Mouse (Mus musculus): ENCODE data around the gene Sh3bp4. TPM values are rescaled to one million over a fixed set of nuclear protein-coding genes. Genes with fewer than 3 reads are reported as not detected.
A peak's percentile ranks its signal among the peaks of the same experiment; 100 is the strongest.

Sh3bp4 gene
- total RNA-seq, 4 experiments from 2014 or later: 19.5 to 29.4 (median 26.4) TPM

- DNase-seq: no peak
Observed at GRCm38 (mm10) chr1:89071371-89072142, 1.3 kb downstream of the Sh3bp4 start.

- DNase-seq: no peak
Observed at GRCm38 (mm10) chr1:89072143-89072990, 2.2 kb downstream of the Sh3bp4 start.

- no peak for DNase-seq
Observed at GRCm38 (mm10) chr1:89073291-89073846, 3.2 kb downstream of the Sh3bp4 start.

GRCm38 (mm10) chr1:89074678-89075077 is 4.5 kb downstream of the Sh3bp4 start:
- DNase-seq: no peak

GRCm38 (mm10) chr1:89075120-89075519 is 4.9 kb downstream of the Sh3bp4 start:
- DNase-seq: no peak

GRCm38 (mm10) chr1:89076777-89077176 is 6.6 kb downstream of the Sh3bp4 start:
- DNase-seq: no peak

- no peak for DNase-seq
Observed at GRCm38 (mm10) chr1:89078240-89078639, 8.0 kb downstream of the Sh3bp4 start.

GRCm38 (mm10) chr1:89078730-89079129 is 8.5 kb downstream of the Sh3bp4 start:
- no peak for DNase-seq

GRCm38 (mm10) chr1:89079239-89079638 is 9.0 kb downstream of the Sh3bp4 start:
- no peak for DNase-seq

GRCm38 (mm10) chr1:89080371-89080770 is 10.2 kb downstream of the Sh3bp4 start:
- DNase-seq: no peak

GRCm38 (mm10) chr1:89080795-89081194 is 10.6 kb downstream of the Sh3bp4 start:
- peak; percentile 64 for DNase-seq

- DNase-seq: no peak
Observed at GRCm38 (mm10) chr1:89081371-89081770, 11.2 kb downstream of the Sh3bp4 start.

- no peak for DNase-seq
Observed at GRCm38 (mm10) chr1:89082171-89082882, 12.1 kb downstream of the Sh3bp4 start.

- DNase-seq: no peak
Observed at GRCm38 (mm10) chr1:89086575-89087153, 16.4 kb downstream of the Sh3bp4 start.

- no peak for DNase-seq
Observed at GRCm38 (mm10) chr1:89088144-89088543, 17.9 kb downstream of the Sh3bp4 start.

- no peak for DNase-seq
Observed at GRCm38 (mm10) chr1:89088748-89089288, 18.6 kb downstream of the Sh3bp4 start.

GRCm38 (mm10) chr1:89089821-89090600 is 19.8 kb downstream of the Sh3bp4 start:
- no peak for DNase-seq

- no peak for DNase-seq
Observed at GRCm38 (mm10) chr1:89090676-89091075, 20.5 kb downstream of the Sh3bp4 start.

- DNase-seq: no peak
Observed at GRCm38 (mm10) chr1:89092019-89092418, 21.8 kb downstream of the Sh3bp4 start.

GRCm38 (mm10) chr1:89092442-89092991 is 22.3 kb downstream of the Sh3bp4 start:
- no peak for DNase-seq

- DNase-seq: no peak
Observed at GRCm38 (mm10) chr1:89093696-89094095, 23.5 kb downstream of the Sh3bp4 start.

Data from adrenal gland, adult 8-10 months (tissue).